Mouse (Mus musculus) stomach, postnatal 0 days (tissue): Measurements from ENCODE around the gene Nelfa.

ENCODE experiments used
- CTCF ChIP-seq: IDR thresholded peaks from 2 replicates; pipeline ENCODE4 v1.5.1; 2016; ENCODE audit warnings: antibody characterized with exemption, low read depth, mild to moderate bottlenecking, moderate library complexity
- EP300 ChIP-seq: optimal IDR thresholded peaks from 2 replicates; pipeline ENCODE3; 2016; ENCODE audit warnings: antibody characterized with exemption

GRCm38 (mm10) chr5:33976267-33976666, 40.1 kb upstream of the Nelfa start:
- no peak for TF ChIP-seq CTCF
- no peak for TF ChIP-seq EP300
